Mouse (Mus musculus) brain, embryonic 14.5 days (tissue): Measurements from ENCODE around the gene Pgs1. TPM values are rescaled to one million over a fixed set of nuclear protein-coding genes. Genes with fewer than 3 reads are reported as not detected.

Experiments
- DNase-seq: peaks from one replicate; pipeline ENCODE4 v3.0.0-alpha.2; 2011; ENCODE audit warnings: low read depth
- CTCF ChIP-seq: fragments of 200-500 bp; IDR thresholded peaks from 2 replicates; pipeline ENCODE4 v1.5.1; 2012; ENCODE audit warnings: inconsistent platforms, mild to moderate bottlenecking, moderate library complexity, borderline replicate concordance; ENCODE audit not compliant: insufficient read depth, insufficient read length; ENCODE audit errors: extremely low read depth
- POLR2A ChIP-seq: fragments of 200-500 bp; IDR thresholded peaks from 2 replicates; pipeline ENCODE4 v1.6.1; 2012; ENCODE audit warnings: mild to moderate bottlenecking, inconsistent platforms, borderline replicate concordance; ENCODE audit not compliant: poor library complexity, insufficient read depth, insufficient read length, severe bottlenecking; ENCODE audit errors: extremely low read depth
- polyA plus RNA-seq: library from polyadenylated mRNA; depleted of rRNA; stranded (reverse); fragments of >200 nt; gene quantifications from 2 replicates; pipeline ENCODE4 v1.2.3, GENCODE M21; 2012; rRNA removed

The Pgs1 gene
- polyA plus RNA-seq, 1 experiment = 48.5 TPM

DNA sequence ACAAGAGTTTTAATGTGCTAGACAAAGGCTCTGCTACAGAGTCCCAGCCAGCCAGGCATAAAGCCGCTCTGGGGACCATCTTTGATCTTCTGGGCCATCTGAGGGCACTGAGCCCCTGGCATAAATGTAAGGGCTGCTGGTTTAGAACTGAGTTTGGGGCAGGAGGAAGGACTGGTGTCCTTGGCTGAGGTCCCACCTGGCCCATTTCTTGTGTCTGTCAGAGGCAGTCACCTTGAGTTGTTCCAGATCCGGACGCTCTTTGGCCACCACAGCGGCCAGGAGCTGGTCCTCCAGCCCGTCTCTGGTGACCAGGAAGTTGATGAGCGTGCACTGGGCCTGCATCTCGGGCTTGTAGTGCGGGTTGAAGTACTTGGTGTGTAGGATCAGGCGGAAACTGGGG is 56.7 kb downstream of the Pgs1 start:
- TF ChIP-seq POLR2A (no peak), CTCF (no peak)
- DNase-seq = no peak

DNA sequence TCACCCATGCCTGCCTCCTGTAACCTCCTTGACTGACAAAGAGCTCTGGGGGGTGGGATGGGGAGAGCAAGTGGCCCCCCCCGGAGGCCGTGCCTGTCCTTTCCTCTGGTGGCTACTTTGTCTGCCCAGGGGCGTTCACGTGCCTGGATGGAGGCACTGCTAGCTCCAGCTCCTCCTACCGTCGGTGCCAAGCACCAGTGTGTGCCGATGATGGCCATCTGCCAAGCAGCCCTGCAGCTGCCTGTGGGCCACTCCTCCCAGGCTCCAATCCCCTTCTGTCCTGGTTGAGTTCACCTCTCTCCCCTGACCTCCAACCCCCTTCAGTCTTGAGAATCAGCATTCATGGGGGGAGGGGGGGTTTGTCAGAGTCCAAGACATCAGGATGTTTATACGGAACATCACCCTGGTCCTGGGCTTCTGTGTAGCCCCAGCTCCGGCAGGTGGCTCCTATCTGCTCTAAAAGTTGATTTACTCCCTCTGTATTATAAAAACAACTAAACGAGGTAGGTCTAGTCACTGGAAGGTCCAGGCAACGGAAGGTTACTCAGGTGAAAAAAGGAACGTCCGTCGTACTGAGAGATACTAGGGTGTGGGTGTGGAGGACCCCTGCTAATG is 57.3 kb downstream of the Pgs1 start:
- TF ChIP-seq CTCF = 0 out of 2 replicates have a peak, but pooled peaks have one; percentile 15
- TF ChIP-seq POLR2A = no peak
- DNase-seq = peak; percentile 89

DNA sequence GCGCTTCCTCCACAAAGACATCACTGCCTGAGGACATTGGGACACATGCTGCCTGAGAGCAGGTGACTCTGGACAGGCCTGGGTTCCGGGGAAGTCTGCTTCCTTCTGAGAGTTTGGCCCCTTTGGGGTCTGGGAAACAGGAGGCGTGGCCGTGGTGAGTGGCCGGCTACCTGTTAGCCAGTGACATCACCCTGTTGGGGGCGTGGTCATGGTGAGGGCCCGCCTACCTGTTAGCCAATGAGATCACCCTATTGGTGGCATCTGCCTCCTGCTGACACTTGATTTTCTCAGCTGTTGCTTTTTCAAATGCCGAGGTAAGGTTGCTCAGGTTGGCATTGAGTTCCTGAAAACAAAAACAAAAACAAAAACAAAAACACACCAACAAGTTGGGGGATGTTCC is 63.5 kb downstream of the Pgs1 start:
- DNase-seq = no peak
- no peak for TF ChIP-seq CTCF
- TF ChIP-seq POLR2A = no peak

DNA sequence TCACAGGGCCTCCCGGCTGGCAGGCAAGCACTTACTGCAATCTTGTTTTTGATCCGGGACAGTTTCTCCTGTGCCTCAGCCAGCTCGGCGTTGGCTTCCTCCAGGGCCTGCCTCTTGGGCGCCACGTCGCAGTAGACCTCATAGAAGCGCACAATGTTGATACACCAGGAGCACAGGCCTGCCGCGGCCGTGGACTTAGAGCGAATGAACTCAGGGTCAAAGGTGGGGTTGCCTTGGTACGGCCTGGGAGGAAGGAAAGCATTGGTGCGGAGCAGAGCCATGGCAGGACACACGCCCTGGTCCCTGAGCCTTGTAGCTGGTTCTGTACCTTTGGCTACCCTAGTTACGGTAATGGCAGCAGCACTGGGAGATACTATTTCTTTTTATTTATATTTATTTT is 64.1 kb downstream of the Pgs1 start:
- DNase-seq = no peak
- no peak for TF ChIP-seq POLR2A
- no peak for TF ChIP-seq CTCF

DNA sequence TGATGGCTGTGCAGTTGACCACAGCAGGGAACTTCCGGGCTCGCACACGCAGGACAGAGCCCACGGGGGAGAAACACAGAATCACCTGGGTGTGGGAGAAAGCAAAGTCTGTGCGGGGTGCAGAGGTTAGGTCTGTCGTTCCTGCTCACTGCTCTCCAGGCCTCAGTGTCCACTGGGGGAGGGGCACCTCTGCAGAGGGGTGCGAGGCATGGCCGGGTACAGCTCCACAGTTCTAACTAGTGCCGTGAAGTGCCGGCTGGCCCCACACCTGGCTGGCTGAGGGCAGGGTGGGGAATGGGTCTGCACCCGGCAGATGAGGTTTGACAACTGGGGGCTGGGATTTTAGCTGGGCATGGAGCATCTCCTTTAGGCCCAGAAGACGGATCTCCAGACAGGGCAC is 72.3 kb downstream of the Pgs1 start:
- no peak for DNase-seq
- TF ChIP-seq CTCF = no peak
- no peak for TF ChIP-seq POLR2A

DNA sequence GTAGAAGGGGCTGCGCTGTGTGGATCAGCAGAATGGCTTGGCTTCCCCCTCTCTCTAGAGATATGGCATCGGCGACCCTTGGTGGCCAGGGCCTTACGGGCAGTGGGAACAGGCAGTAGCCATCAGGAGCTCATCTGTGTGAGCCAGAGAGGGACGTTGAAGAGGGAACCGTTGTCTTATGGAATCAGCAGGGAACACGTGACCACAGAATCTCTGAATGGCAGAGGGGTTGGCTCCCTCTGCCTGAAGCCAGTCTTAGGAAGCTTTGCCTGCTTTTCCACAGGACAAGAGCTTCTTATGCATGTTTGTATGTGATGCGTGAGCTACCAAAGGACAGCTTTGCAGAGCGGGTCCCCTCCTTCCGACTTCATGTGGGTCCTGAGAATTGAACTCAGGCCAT is 72.8 kb downstream of the Pgs1 start:
- TF ChIP-seq POLR2A = no peak
- TF ChIP-seq CTCF = no peak
- DNase-seq = peak; percentile 52

DNA sequence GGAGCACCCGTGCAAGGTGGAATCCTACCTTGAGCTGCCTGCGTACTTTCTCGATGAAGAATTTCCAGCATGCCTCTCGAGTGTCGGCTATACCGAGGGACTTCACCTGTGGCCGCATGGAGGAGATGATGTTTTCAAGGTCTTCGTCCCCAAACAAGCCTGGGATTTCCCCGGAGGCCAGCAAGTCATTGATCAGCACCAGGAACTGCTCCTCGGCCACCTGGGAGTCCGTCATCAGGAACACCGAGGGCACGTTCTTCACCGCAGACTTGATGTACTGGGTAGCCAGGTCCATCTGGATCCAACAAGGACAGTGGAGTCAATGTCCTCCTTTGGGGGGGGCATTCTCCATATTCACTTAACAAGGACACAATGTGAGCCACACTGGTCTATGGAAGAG is 73.9 kb downstream of the Pgs1 start:
- TF ChIP-seq CTCF = no peak
- TF ChIP-seq POLR2A = no peak
- no peak for DNase-seq

DNA sequence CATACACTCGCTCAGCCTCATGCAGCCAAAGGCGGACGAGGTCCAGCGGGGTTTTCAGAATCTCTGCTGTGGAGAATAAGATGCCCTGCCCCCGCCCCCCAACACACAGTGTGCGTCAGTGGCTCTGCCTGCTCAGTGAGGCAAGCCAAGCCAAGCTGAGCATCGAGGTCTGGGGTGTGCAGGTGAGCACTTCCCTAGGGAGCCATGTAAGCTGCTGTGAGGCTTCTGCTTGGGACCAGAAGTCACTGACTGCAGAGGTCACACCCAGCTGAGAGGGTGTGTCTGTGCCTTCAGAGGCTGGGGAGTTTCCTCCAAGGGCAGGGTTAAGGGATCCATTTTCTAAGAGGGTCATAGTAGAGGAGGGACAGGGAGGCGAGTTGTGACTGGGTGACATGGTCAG is 81.5 kb downstream of the Pgs1 start:
- TF ChIP-seq POLR2A (no peak), CTCF (no peak)
- DNase-seq = no peak

DNA sequence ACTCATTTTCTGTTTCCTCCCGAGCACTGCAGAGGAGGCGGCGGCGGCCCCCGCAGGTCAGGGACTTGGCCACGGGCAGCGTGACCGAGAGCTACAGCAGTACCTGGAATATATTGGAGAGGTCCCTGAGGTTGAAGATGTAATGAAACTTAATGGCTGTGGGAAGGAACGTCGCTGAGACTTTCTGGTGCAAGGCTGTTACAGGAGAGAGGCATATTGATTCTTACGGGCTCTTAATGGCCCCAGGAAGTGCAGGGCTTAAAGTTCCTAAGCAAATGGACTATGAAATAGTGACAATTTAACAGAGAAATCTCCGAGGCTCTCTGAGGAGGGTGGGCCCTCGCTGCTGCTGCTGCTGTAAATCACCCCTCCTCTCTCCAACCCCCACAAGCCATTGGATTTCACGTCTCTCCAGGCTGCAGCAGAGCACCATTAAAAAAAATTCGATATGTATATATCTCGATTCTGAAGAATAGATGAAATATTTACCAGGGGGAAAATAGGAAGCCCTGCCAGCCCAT is 82.8 kb downstream of the Pgs1 start:
- TF ChIP-seq POLR2A (no peak), CTCF (no peak)
- peak; percentile 33 for DNase-seq

DNA sequence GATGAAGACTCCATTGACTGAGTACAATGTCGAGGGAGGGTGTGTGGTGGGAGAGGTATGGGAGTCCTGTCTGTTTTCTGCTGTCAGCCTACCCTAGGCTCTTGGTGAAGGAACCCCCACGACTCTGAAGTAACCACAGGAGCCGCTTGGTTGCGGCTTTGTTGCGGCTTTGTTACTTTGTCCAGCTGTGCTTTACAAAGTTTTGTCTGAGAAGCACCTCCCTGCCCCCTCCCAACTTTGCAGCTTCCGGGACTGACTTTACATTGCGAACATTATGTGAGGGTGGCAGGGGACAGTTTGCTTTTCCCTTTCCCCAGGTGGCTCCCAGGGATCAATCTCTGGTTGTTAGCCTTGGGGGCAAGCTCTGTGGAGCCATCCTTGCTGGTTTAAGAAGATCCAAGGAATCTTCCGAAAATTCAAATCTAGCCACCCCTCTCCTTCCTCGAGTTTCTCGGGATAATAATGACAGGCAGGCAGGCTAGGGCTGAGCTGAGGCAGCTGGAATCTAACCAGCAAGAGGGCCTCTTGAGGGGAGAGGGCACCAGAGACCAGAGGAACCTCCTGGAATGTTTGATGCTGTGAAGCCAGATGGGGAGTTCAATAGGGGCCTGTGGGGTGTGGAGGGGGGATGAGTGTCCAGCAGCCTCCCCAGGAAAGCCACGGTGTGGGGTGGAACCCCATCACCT is 85.3 kb downstream of the Pgs1 start:
- no peak for DNase-seq
- TF ChIP-seq CTCF (no peak), POLR2A (no peak)

Other genes with a start within 250 kb of the Pgs1 start
- gene Tmc8, start 204.2 kb upstream of the Pgs1 start, polyA plus RNA-seq = 1.3 and 1.9 TPM in 2 replicates
- 4.3 and 4.8 TPM in 2 replicates for gene Tmc6, start 204.1 kb upstream of the Pgs1 start, polyA plus RNA-seq
- gene 6030468B19Rik, start 188.6 kb upstream of the Pgs1 start, polyA plus RNA-seq = 0.07 and 0.10 TPM in 2 replicates
- gene Gm20708, start 176.6 kb upstream of the Pgs1 start, polyA plus RNA-seq = 0.11 and 1.2 TPM in 2 replicates
- gene Syngr2, start 176.6 kb upstream of the Pgs1 start, polyA plus RNA-seq = 12.9 and 13.6 TPM in 2 replicates
- 4.5 and 6.7 TPM in 2 replicates for gene Afmid, start 160.4 kb upstream of the Pgs1 start, polyA plus RNA-seq
- gene Tk1, start 160.2 kb upstream of the Pgs1 start, polyA plus RNA-seq = 31.1 and 76.6 TPM in 2 replicates
- gene Birc5, start 137.0 kb upstream of the Pgs1 start, polyA plus RNA-seq = 31.8 and 61.9 TPM in 2 replicates
- gene Tmem235, start 125.5 kb upstream of the Pgs1 start, polyA plus RNA-seq = 0.10 TPM in 1 of 2 replicates, not detected in the other
- gene Tha1, start 112.8 kb upstream of the Pgs1 start, polyA plus RNA-seq = 5.5 and 5.6 TPM in 2 replicates
- gene Socs3, start 16.2 kb upstream of the Pgs1 start, polyA plus RNA-seq = 8.4 and 13.6 TPM in 2 replicates
- 0.10 and 0.19 TPM in 2 replicates for gene Dnah17, start 144.3 kb downstream of the Pgs1 start, polyA plus RNA-seq